Mouse (Mus musculus) liver, embryonic 14.5 days (tissue): Measurements from ENCODE around the gene Akap12. TPM values are rescaled to one million over a fixed set of nuclear protein-coding genes. Genes with fewer than 3 reads are reported as not detected.

Source experiments
- ATAC-seq: fragments of 200-750 bp; cut with Nextera tagmentation; 2 replicates; pipeline ENCODE4 v1.8.0; 2017; ENCODE audit warnings: moderate number of reproducible peaks, mild to moderate bottlenecking, moderate library complexity; ENCODE audit not compliant: insufficient read depth
- DNase-seq, 3 experiments: peaks; one replicate each; pipeline ENCODE4 v3.0.0-alpha.2; 2012 to 2013; ENCODE audit warnings: low read depth in 3 of 3, low spot score in 3 of 3
- H3K27ac ChIP-seq: fragments of 300-500 bp; sonication (generic); 2 replicates; pipeline ENCODE4 v1.5.1; 2014; ENCODE audit warnings: moderate library complexity, mild to moderate bottlenecking, control low read depth, inconsistent platforms
- H3K27me3 ChIP-seq: fragments of 300-500 bp; sonication (generic); 2 replicates; pipeline ENCODE4 v1.6.1; 2014; ENCODE audit warnings: mild to moderate bottlenecking, low read length, moderate library complexity; ENCODE audit not compliant: control insufficient read depth, insufficient read depth
- H3K36me3 ChIP-seq: fragments of 300-500 bp; sonication (generic); replicated peaks from 2 replicates; pipeline ENCODE4 v1.6.1; 2014; ENCODE audit warnings: low read depth; ENCODE audit not compliant: control insufficient read depth, insufficient read depth
- H3K4me1 ChIP-seq, 2 experiments: fragments of 200-500 bp in 1 of 2; fragments of 300-500 bp in 1 of 2; sonication (generic) in 1 of 2; replicated peaks; 2 replicates each; pipeline ENCODE4 v1.6.1; 2012 to 2014; ENCODE audit warnings: antibody characterized with exemption in 1 of 2, inconsistent platforms in 1 of 2, low read length in 1 of 2; ENCODE audit not compliant: control insufficient read depth in 2 of 2, insufficient read depth in 2 of 2
- H3K4me2 ChIP-seq: fragments of 300-500 bp; sonication (generic); 2 replicates; pipeline ENCODE4 v1.6.1; 2014; ENCODE audit warnings: low read depth, mild to moderate bottlenecking, control low read depth, moderate library complexity
- H3K4me3 ChIP-seq, 2 experiments: fragments of 200-500 bp in 1 of 2; fragments of 300-500 bp in 1 of 2; sonication (generic) in 1 of 2; 2 replicates each; pipeline ENCODE4 v1.5.1; 2012 to 2014; ENCODE audit warnings: low read depth in 2 of 2, low read length in 2 of 2, mild to moderate bottlenecking in 2 of 2, control low read depth in 1 of 2, inconsistent platforms in 1 of 2, moderate library complexity in 1 of 2; ENCODE audit not compliant: insufficient read depth in 1 of 2
- H3K9ac ChIP-seq: fragments of 300-500 bp; sonication (generic); replicated peaks from 2 replicates; pipeline ENCODE4 v1.6.1; 2014; ENCODE audit warnings: mild to moderate bottlenecking, control low read depth, moderate library complexity
- H3K9me3 ChIP-seq: fragments of 300-500 bp; sonication (generic); 2 replicates; pipeline ENCODE4 v1.6.1; 2016; ENCODE audit warnings: low read length, mixed read lengths; ENCODE audit not compliant: control insufficient read depth
- CTCF ChIP-seq: IDR thresholded peaks from 2 replicates; pipeline ENCODE4 v1.5.1; 2016; ENCODE audit warnings: antibody characterized with exemption, low read depth, control low read depth
- EP300 ChIP-seq: IDR thresholded peaks from 2 replicates; pipeline ENCODE4 v1.6.1; 2016; ENCODE audit warnings: antibody characterized with exemption, low read depth
- WGBS: fragments of 180-500 bp; shearing (Covaris S2); extraction: QIAGEN DNeasy Blood & Tissue Kit; methylation state at CpG from one replicate; pipeline ENCODE4 v1.1.7; 2014; ENCODE audit not compliant: insufficient replicate concordance; 5-methylcytosine and 5-hydroxymethylcytosine counted together
- polyA plus RNA-seq, 2 experiments: library from polyadenylated mRNA; depleted of rRNA in 1 of 2; stranded (reverse) in 1 of 2; unstranded in 1 of 2; fragments of >200 nt; fragmentation: Nextera tagmentation in 1 of 2; extraction: Ambion mirVana in 1 of 2; gene quantifications; 2 replicates each; pipeline versions ENCODE4 v1.2.1 to v1.2.3; 2012 to 2014

Akap12 gene
- polyA plus RNA-seq, 2 experiments: 2.5 to 2.9 TPM

- Histone ChIP-seq H3K27ac (no peak overlapping the region), H3K4me1 (no peaks in the 10 kb centered on the region), H3K9me3 (no peaks in the 10 kb centered on the region), H3K4me2 (no peak overlapping the region), H3K9ac (no peak overlapping the region), H3K27me3 (no peaks in the 10 kb centered on the region), H3K4me3 (no peak overlapping the region), H3K36me3 (no peaks in the 10 kb centered on the region)
- no peak for ATAC-seq
- no peak for DNase-seq
- TF ChIP-seq CTCF (no peak), EP300 (no peak)
- 39% methylated on average over 6 of the region's 6 CpGs for WGBS
Observed at GRCm38 (mm10) chr10:4278041-4278440, 11.9 kb downstream of the Akap12 start.

DNA sequence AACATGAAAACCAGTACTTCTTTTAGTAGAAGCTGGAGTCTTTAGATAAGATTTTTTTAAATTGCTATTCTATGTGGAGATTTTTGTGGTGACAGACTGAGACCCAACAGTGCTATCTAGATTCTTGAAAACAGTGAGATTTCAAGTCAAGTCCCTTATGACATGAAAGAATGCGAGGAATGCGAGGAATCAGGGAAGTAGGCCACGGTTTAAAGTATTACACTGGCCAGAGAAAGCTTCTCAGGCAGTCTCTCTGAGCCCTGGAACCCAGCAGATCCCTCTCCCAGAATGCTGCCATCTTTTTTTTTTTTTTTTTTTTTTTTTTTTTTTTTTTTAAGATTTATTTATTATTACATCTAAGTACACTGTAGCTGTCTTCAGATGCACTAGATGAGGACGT is 16.2 kb downstream of the Akap12 start:
- H3K36me3 ChIP-seq: no peaks in the 10 kb centered on the region
- DNase-seq: no peak
- H3K4me3 ChIP-seq: no peak overlapping the region
- H3K4me2 ChIP-seq: no peak overlapping the region
- no peak for ATAC-seq
- H3K4me1 ChIP-seq: no peaks in the 10 kb centered on the region
- no peak overlapping the region for H3K27ac ChIP-seq
- 46% methylated on average over 4 of the region's 4 CpGs for WGBS
- no peaks in the 10 kb centered on the region for H3K9me3 ChIP-seq
- TF ChIP-seq CTCF: no peak
- no peak for TF ChIP-seq EP300
- no peak overlapping the region for H3K9ac ChIP-seq
- no peaks in the 10 kb centered on the region for H3K27me3 ChIP-seq

- WGBS: 36% methylated on average over 1 of the region's 1 CpGs
- Histone ChIP-seq H3K36me3 (no peaks in the 10 kb centered on the region), H3K4me3 (no peak overlapping the region), H3K27me3 (no peaks in the 10 kb centered on the region), H3K9me3 (no peaks in the 10 kb centered on the region), H3K9ac (no peak overlapping the region), H3K4me1 (no peaks in the 10 kb centered on the region), H3K27ac (no peak overlapping the region), H3K4me2 (no peak overlapping the region)
- TF ChIP-seq CTCF: no peak
- TF ChIP-seq EP300: no peak
- no peak for DNase-seq
- no peak for ATAC-seq
Observed at GRCm38 (mm10) chr10:4284781-4285180, 18.6 kb downstream of the Akap12 start.

- no peak overlapping the region for H3K9ac ChIP-seq
- WGBS: 65% methylated on average over 8 of the region's 8 CpGs
- H3K9me3 ChIP-seq: no peaks in the 10 kb centered on the region
- H3K4me1 ChIP-seq: no peaks in the 10 kb centered on the region
- no peaks in the 10 kb centered on the region for H3K27me3 ChIP-seq
- H3K4me3 ChIP-seq: no peak overlapping the region
- no peak overlapping the region for H3K4me2 ChIP-seq
- DNase-seq (no peak), ATAC-seq (no peak)
- H3K27ac ChIP-seq: no peak overlapping the region
- H3K36me3 ChIP-seq: no peaks in the 10 kb centered on the region
- TF ChIP-seq EP300 (no peak), CTCF (no peak)
Observed at GRCm38 (mm10) chr10:4285752-4286151, 19.6 kb downstream of the Akap12 start.

DNA sequence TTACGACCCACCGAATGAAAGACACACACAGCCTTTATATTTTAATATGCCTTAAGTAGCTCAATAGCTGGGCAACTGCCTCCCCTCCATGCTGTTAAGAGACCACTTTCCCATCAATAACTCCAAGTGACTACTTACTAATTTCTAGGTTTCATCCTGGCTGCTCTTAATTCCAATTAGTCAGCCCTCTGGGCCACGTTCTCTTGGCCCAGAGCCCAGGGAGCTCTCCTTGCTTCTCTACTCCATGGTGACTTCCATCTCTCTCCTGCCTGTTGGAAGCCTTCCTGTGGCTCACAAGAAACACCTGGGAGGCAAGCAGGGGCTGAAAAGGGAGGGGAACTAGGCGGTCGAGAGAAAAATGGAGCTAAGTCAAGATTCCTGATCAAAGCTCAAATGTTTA is 23.0 kb downstream of the Akap12 start:
- ATAC-seq (no peak), DNase-seq (no peak)
- Histone ChIP-seq H3K27ac (no peak overlapping the region), H3K9ac (no peak overlapping the region), H3K4me1 (peaks cover 0 to 6% of the 10 kb centered on the region in 2 experiments; a peak in 2 of 4 replicates), H3K9me3 (no peaks in the 10 kb centered on the region), H3K4me3 (no peak overlapping the region), H3K4me2 (no peak overlapping the region), H3K27me3 (no peaks in the 10 kb centered on the region), H3K36me3 (no peaks in the 10 kb centered on the region)
- TF ChIP-seq CTCF: no peak
- TF ChIP-seq EP300: no peak
- 54% methylated on average over 5 of the region's 5 CpGs for WGBS

DNA sequence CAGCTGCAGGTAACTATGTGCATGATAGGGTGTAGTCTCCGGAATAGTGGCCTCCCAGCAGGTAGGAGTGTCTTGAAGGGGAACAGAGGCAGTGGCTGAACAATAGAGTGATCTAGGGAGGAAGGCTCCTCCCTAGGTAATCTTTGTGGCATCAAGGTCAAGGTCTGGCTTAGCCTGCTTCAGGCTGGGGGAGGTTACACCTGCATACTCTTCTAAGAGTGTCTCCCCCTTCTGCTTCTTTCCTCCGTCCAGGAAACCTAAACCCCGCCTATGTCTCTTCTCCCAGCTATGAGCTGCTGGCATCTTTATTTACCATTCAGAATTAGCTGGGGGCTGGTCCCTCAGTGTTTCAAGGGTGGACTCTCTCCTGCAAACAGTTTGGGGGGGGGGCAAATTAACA is 23.5 kb downstream of the Akap12 start:
- no peak for DNase-seq
- peaks cover 0 to 6% of the 10 kb centered on the region in 2 experiments; a peak in 2 of 4 replicates for H3K4me1 ChIP-seq
- no peak overlapping the region for H3K4me2 ChIP-seq
- no peaks in the 10 kb centered on the region for H3K36me3 ChIP-seq
- no peak for TF ChIP-seq CTCF
- TF ChIP-seq EP300: no peak
- 47% methylated on average over 3 of the region's 3 CpGs for WGBS
- H3K9ac ChIP-seq: no peak overlapping the region
- H3K27me3 ChIP-seq: no peaks in the 10 kb centered on the region
- H3K9me3 ChIP-seq: no peaks in the 10 kb centered on the region
- ATAC-seq: no peak
- no peak overlapping the region for H3K27ac ChIP-seq
- H3K4me3 ChIP-seq: no peak overlapping the region
